Mouse (Mus musculus) lung, embryonic 15.5 days (tissue): ENCODE results near the gene Tlr7. TPM values are rescaled to one million over a fixed set of nuclear protein-coding genes. Genes with fewer than 3 reads are reported as not detected.

Source experiments
- ATAC-seq: fragments of 200-750 bp; cut with Nextera tagmentation; 2 replicates; pipeline ENCODE4 v1.8.0; 2017; ENCODE audit warnings: moderate number of reproducible peaks, borderline replicate concordance; ENCODE audit not compliant: low FRiP score, low TSS enrichment; ENCODE audit errors: extremely low read depth
- H3K27ac ChIP-seq: fragments of 300-500 bp; sonication (generic); 2 replicates; pipeline ENCODE4 v1.5.1; 2015; ENCODE audit warnings: moderate library complexity, mild to moderate bottlenecking, inconsistent platforms
- H3K27me3 ChIP-seq: fragments of 300-500 bp; sonication (generic); 2 replicates; pipeline ENCODE4 v1.6.1; 2015; ENCODE audit warnings: inconsistent platforms
- H3K36me3 ChIP-seq: fragments of 300-500 bp; sonication (generic); 2 replicates; pipeline ENCODE4 v1.6.1; 2015; ENCODE audit warnings: inconsistent platforms
- H3K4me1 ChIP-seq: fragments of 300-500 bp; sonication (generic); 2 replicates; pipeline ENCODE4 v1.6.1; 2015; ENCODE audit warnings: inconsistent platforms
- H3K4me2 ChIP-seq: fragments of 300-500 bp; sonication (generic); 2 replicates; pipeline ENCODE4 v1.6.1; 2015; ENCODE audit warnings: inconsistent platforms, mild to moderate bottlenecking, moderate library complexity
- H3K4me3 ChIP-seq: fragments of 300-500 bp; sonication (generic); 2 replicates; pipeline ENCODE4 v1.5.1; 2015; ENCODE audit warnings: mild to moderate bottlenecking, inconsistent platforms
- H3K9ac ChIP-seq: fragments of 300-500 bp; sonication (generic); 2 replicates; pipeline ENCODE4 v1.6.1; 2015; ENCODE audit warnings: inconsistent platforms
- H3K9me3 ChIP-seq: fragments of 300-500 bp; sonication (generic); 2 replicates; pipeline ENCODE4 v1.6.1; 2016; ENCODE audit warnings: inconsistent platforms
- WGBS: fragments of 180-500 bp; shearing (Covaris S2); methylation state at CpG from one replicate; pipeline ENCODE4 v1.1.7; 2015; 5-methylcytosine and 5-hydroxymethylcytosine counted together
- polyA plus RNA-seq: library from polyadenylated mRNA; unstranded; fragments of >200 nt; fragmentation: Nextera tagmentation; extraction: Ambion mirVana; gene quantifications from 2 replicates; pipeline ENCODE4 v1.2.1, GENCODE M21; 2015

Tlr7 gene
- polyA plus RNA-seq, 1 experiment from 2014 or later: 0.93 TPM

DNA sequence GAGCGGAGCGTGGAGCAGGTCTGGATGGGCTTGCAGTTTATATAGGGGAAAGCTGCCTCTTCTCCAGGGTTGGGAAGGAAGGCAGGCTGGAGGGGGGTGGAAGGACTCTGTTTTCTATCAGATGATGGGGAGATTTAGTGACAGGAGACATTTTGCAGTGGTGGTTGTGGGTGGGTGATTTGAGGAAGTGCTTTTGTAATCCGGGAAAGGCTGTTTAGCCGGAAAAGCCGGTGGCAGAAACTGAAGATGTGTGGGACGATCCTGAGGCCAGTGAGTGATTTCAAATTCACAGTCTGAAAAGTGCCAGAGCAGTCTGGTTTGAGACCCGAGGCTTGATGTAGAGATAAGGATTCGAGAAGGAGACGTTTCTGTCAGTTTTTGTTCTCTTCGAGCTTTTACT, 53.8 kb downstream of the Tlr7 start:
- 37% methylated on average over 10 of the region's 10 CpGs for WGBS
- Histone ChIP-seq H3K4me1 (no peaks in the 10 kb centered on the region), H3K9me3 (no peaks in the 10 kb centered on the region), H3K9ac (no peak overlapping the region), H3K4me3 (peak overlapping the region; percentile 21; the same call in 1 of the 2 replicates), H3K4me2 (peak overlapping the region; percentile 38), H3K36me3 (no peaks in the 10 kb centered on the region), H3K27ac (no peak overlapping the region), H3K27me3 (no peaks in the 10 kb centered on the region)
- ATAC-seq: no peak

GRCm38 (mm10) chrX:167264086-167264485, 66.3 kb downstream of the Tlr7 start, which contains the start of gene Tlr8:
Gene Tlr8, minus strand, starts transcription at chrX:167264329.
- no peak within 1 kb of the TSS for H3K27ac ChIP-seq
- ATAC-seq: no peak
- WGBS: 59% methylated on average over 4 of the region's 4 CpGs
- H3K9me3 ChIP-seq: no peaks in the 10 kb centered on the region
- H3K9ac ChIP-seq: no peak within 1 kb of the TSS
- no peak within 1 kb of the TSS for H3K4me2 ChIP-seq
- no peak within 1 kb of the TSS for H3K4me3 ChIP-seq
- no peaks in the 10 kb centered on the region for H3K4me1 ChIP-seq
- no peaks in the 10 kb centered on the region for H3K36me3 ChIP-seq
- H3K27me3 ChIP-seq: peaks cover 7% of the 10 kb centered on the region; the same call in 1 of the 2 replicates

- Histone ChIP-seq H3K9me3 (no peaks in the 10 kb centered on the region), H3K4me3 (no peak overlapping the region), H3K9ac (no peak overlapping the region), H3K27ac (no peak overlapping the region), H3K4me2 (no peak overlapping the region), H3K4me1 (no peaks in the 10 kb centered on the region), H3K36me3 (no peaks in the 10 kb centered on the region), H3K27me3 (peaks cover 7% of the 10 kb centered on the region; the same call in 1 of the 2 replicates)
- no peak for ATAC-seq
- WGBS: 75% methylated on average over 4 of the region's 4 CpGs
Measured at GRCm38 (mm10) chrX:167263530-167263929, 66.8 kb downstream of the Tlr7 start.

Other genes starting within 250 kb of the Tlr7 start
- gene Tmsb4x, start 121.2 kb downstream of the Tlr7 start, polyA plus RNA-seq: 4,428 and 4,572 TPM in 2 replicates
- 0.66 and 0.89 TPM in 2 replicates for gene Tlr8, start 66.2 kb downstream of the Tlr7 start, polyA plus RNA-seq
- gene Prps2, start 52.2 kb upstream of the Tlr7 start, polyA plus RNA-seq: 28.7 and 30.1 TPM in 2 replicates